Mouse (Mus musculus) forebrain, embryonic 12.5 days (tissue): ENCODE measurements at regions not wholly inside any gene's neighbourhood (a gene's known extent, or its start where the extent isn't known, plus 50 kb on each side); places are given as distances from the start of the nearest gene placed in this dataset.

Experiments
- ATAC-seq: fragments of 200-750 bp; cut with Nextera tagmentation; 2 replicates; pipeline ENCODE4 v1.8.0; 2017; ENCODE audit warnings: moderate TSS enrichment; ENCODE audit not compliant: low FRiP score
- H3K27ac ChIP-seq: fragments of 300-500 bp; sonication (generic); 2 replicates; pipeline ENCODE4 v1.5.1; 2016; ENCODE audit warnings: mild to moderate bottlenecking
- H3K27me3 ChIP-seq: fragments of 300-500 bp; sonication (generic); 2 replicates; pipeline ENCODE4 v1.6.1; 2016; ENCODE audit warnings: mild to moderate bottlenecking
- H3K36me3 ChIP-seq: fragments of 300-500 bp; sonication (generic); replicated peaks from 2 replicates; pipeline ENCODE4 v1.6.1; 2016; ENCODE audit warnings: mild to moderate bottlenecking
- H3K4me1 ChIP-seq: fragments of 300-500 bp; sonication (generic); 2 replicates; pipeline ENCODE4 v1.6.1; 2016
- H3K4me2 ChIP-seq: fragments of 300-500 bp; sonication (generic); 2 replicates; pipeline ENCODE4 v1.6.1; 2016; ENCODE audit warnings: mild to moderate bottlenecking, moderate library complexity
- H3K4me3 ChIP-seq: fragments of 300-500 bp; sonication (generic); replicated peaks from 2 replicates; pipeline ENCODE4 v1.5.1; 2016; ENCODE audit warnings: mild to moderate bottlenecking
- H3K9ac ChIP-seq: fragments of 300-500 bp; sonication (generic); 2 replicates; pipeline ENCODE4 v1.6.1; 2016; ENCODE audit warnings: mild to moderate bottlenecking
- H3K9me3 ChIP-seq: fragments of 300-500 bp; sonication (generic); 2 replicates; pipeline ENCODE4 v1.6.1; 2016
- WGBS: fragments of 180-500 bp; shearing (Covaris S2); methylation state at CpG from one replicate; pipeline ENCODE4 v1.1.7; 2016; 5-methylcytosine and 5-hydroxymethylcytosine counted together

- Histone ChIP-seq H3K27me3 (no peaks in the 10 kb centered on the region), H3K27ac (no peak overlapping the region), H3K4me1 (no peaks in the 10 kb centered on the region), H3K36me3 (no peaks in the 10 kb centered on the region), H3K4me3 (no peak overlapping the region), H3K4me2 (no peak overlapping the region), H3K9ac (no peak overlapping the region), H3K9me3 (no peaks in the 10 kb centered on the region)
- 83% methylated on average over 1 of the region's 1 CpGs for WGBS
- no peak for ATAC-seq
Measured at GRCm38 (mm10) chr3:77993700-77994099, 1292.6 kb downstream of the Rapgef2 start.

DNA sequence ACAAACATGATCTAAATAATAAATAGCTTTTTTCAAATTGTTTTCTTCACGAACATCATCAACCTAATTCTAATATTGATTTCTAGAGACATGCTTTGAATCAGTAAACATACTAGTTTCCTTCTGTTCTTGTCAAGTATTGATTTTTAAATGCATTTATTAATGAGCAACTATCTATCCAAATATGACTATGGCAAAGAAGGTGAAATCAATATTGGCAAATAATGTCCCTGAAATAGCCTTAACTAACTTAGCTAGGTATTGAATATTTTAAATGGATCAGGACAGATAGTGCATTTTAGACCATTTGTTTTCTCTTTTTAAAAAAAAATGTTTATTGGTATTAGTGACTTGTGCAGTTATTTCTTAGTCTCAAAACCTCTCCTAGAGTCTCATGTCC, 1341.5 kb downstream of the Rapgef2 start:
- ATAC-seq = no peak
- 83% methylated on average over 1 of the region's 1 CpGs for WGBS
- Histone ChIP-seq H3K9ac (no peak overlapping the region), H3K4me3 (no peak overlapping the region), H3K9me3 (no peaks in the 10 kb centered on the region), H3K36me3 (no peaks in the 10 kb centered on the region), H3K4me2 (no peak overlapping the region), H3K27me3 (no peaks in the 10 kb centered on the region), H3K4me1 (no peaks in the 10 kb centered on the region), H3K27ac (no peak overlapping the region)

- Histone ChIP-seq H3K4me2 (no peak overlapping the region), H3K36me3 (no peaks in the 10 kb centered on the region), H3K9me3 (no peaks in the 10 kb centered on the region), H3K27me3 (no peaks in the 10 kb centered on the region), H3K4me1 (no peaks in the 10 kb centered on the region), H3K4me3 (no peak overlapping the region), H3K27ac (no peak overlapping the region), H3K9ac (no peak overlapping the region)
- 87% methylated on average over 4 of the region's 4 CpGs for WGBS
- ATAC-seq = 0 out of 2 replicates have a peak, but pooled peaks have one; percentile 27
Measured at GRCm38 (mm10) chr3:77897244-77897643, 1389.1 kb downstream of the Rapgef2 start.

DNA sequence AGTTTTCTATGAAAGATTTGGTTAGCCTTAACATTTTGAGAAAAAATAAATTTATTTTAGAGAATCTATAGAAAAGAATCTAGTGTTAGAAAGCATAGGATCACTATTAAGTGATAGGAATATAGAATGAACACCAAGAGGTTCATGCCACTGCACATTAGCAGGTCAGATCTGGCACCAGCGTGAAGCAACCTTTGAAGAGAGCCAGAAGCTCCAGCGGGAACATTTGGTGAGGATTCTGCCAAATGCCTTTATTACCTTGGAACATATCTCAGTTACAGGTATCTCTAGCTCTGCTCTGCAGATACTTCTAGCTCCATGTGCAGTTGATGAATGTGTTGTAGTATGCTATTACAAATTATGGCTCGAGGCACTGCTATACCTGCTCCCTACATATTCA, 1398.7 kb downstream of the Rapgef2 start:
- Histone ChIP-seq H3K4me1 (no peaks in the 10 kb centered on the region), H3K36me3 (no peaks in the 10 kb centered on the region), H3K27me3 (no peaks in the 10 kb centered on the region), H3K9me3 (no peaks in the 10 kb centered on the region), H3K27ac (no peak overlapping the region), H3K9ac (no peak overlapping the region), H3K4me2 (no peak overlapping the region), H3K4me3 (no peak overlapping the region)
- ATAC-seq = no peak
- WGBS = 93% methylated on average over 3 of the region's 3 CpGs

GRCm38 (mm10) chr3:77848717-77849241, 1437.5 kb downstream of the Rapgef2 start:
- ATAC-seq = no peak
- Histone ChIP-seq H3K27ac (no peak overlapping the region), H3K4me3 (no peak overlapping the region), H3K9ac (no peak overlapping the region), H3K9me3 (no peaks in the 10 kb centered on the region), H3K36me3 (no peaks in the 10 kb centered on the region), H3K27me3 (no peaks in the 10 kb centered on the region), H3K4me1 (no peaks in the 10 kb centered on the region), H3K4me2 (no peak overlapping the region)
- WGBS = 74% methylated on average over 3 of the region's 3 CpGs

DNA sequence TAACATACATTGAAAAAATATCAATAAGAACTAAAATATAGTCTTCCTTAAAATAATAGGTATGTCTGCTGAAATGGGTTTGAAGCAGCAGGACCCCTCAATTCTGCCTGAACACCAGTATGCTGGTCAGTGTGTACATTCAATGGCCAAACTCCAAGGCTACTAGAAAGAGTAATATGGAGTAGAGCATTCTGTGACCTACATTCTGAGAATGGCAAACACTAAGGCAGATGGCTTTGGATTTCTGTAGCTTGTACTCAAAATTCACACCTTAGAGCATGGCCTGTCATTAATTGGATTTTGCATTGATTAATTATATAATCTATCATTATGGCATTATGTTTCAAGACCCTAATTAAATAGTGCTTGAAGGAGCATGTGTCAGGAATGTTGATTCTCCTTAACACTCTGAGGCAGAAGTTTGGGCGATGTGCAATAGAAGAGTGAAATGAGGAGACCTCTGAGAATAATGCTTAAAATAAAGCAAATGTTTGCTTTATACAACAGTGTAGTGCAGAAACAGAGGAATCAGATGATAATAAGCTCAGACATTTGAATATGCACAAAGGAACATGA, 1454.0 kb downstream of the Rapgef2 start:
- H3K4me2 ChIP-seq = no peak overlapping the region
- ATAC-seq = peak; percentile 52; the same call in 1 of the 2 replicates
- H3K9ac ChIP-seq = no peak overlapping the region
- WGBS = 40% methylated on average over 1 of the region's 1 CpGs
- H3K4me3 ChIP-seq = no peak overlapping the region
- peaks cover 3% of the 10 kb centered on the region; the same call in 1 of the 2 replicates for H3K4me1 ChIP-seq
- H3K27ac ChIP-seq = no peak overlapping the region
- no peaks in the 10 kb centered on the region for H3K9me3 ChIP-seq
- H3K36me3 ChIP-seq = no peaks in the 10 kb centered on the region
- H3K27me3 ChIP-seq = no peaks in the 10 kb centered on the region

DNA sequence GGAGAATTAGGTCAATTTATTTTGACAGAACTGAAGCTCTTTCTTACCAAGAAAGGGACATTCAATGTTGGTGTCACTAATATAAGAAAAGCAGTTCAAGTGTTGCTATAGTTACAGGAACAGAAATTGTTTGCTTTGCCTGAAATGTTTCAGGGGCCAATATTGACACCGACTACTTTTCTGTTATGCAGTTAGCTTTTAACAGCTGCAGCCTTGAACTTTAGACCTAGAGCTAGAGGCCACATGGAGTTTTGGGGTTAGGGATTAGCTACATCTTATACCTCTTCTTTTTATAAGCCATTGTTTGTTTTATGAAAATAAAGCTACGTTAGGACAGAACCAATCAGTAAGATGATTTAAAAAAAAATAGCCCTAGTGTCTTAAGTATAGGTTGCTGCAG, 1454.6 kb downstream of the Rapgef2 start:
- Histone ChIP-seq H3K27ac (no peak overlapping the region), H3K36me3 (no peaks in the 10 kb centered on the region), H3K27me3 (no peaks in the 10 kb centered on the region), H3K9me3 (no peaks in the 10 kb centered on the region), H3K4me2 (no peak overlapping the region), H3K4me3 (no peak overlapping the region), H3K9ac (no peak overlapping the region), H3K4me1 (peaks cover 3% of the 10 kb centered on the region; the same call in 1 of the 2 replicates)
- WGBS = 70% methylated on average over 2 of the region's 2 CpGs
- no peak for ATAC-seq

GRCm38 (mm10) chr3:77831256-77831655, 1455.1 kb downstream of the Rapgef2 start:
- 67% methylated on average over 4 of the region's 4 CpGs for WGBS
- Histone ChIP-seq H3K27me3 (no peaks in the 10 kb centered on the region), H3K27ac (no peak overlapping the region), H3K9ac (no peak overlapping the region), H3K4me3 (no peak overlapping the region), H3K36me3 (no peaks in the 10 kb centered on the region), H3K9me3 (no peaks in the 10 kb centered on the region), H3K4me2 (no peak overlapping the region), H3K4me1 (peaks cover 3% of the 10 kb centered on the region; the same call in 1 of the 2 replicates)
- no peak for ATAC-seq

DNA sequence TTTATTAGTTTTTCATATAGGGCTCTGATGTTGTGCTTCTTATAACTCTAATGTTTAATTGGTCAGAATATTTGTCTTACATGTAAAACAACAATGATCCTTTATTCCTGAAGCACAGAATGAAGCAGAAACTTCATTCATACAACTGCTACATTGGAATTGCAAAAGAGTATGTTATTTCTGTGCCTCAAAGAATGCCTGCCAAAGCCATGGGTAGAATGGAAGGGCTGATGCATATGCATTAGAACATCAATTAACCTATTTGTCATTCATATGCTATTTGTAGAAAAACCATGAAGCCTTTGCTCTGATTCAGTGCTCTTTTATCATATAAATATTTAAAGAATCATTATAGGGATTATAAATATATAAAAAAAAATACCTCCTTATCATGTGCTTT, 1456.1 kb downstream of the Rapgef2 start:
- Histone ChIP-seq H3K9ac (no peak overlapping the region), H3K27ac (no peak overlapping the region), H3K4me2 (no peak overlapping the region), H3K9me3 (no peaks in the 10 kb centered on the region), H3K36me3 (no peaks in the 10 kb centered on the region), H3K27me3 (no peaks in the 10 kb centered on the region), H3K4me3 (no peak overlapping the region), H3K4me1 (peaks cover 3% of the 10 kb centered on the region; the same call in 1 of the 2 replicates)
- ATAC-seq = no peak

DNA sequence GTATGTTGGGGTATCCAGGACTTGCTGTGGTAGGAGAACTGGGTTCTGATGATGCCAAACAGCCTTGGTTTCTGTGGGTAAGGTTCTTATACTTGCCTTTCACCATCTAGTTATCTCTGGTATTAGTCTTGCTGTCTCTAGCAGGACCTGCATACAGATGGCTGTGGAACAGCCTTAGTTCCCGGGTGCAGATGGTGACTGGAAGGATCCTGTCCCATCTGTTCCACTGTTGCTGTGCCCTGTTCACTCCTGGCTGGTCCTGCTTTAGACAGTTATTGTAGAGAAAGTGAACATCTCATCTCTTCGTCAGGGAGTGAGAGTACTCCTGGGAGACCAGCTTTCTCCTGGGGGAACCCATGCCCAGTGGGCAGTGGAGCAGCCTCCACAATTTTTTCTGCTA, 1485.5 kb downstream of the Rapgef2 start:
- no peak overlapping the region for H3K9ac ChIP-seq
- no peak for ATAC-seq
- 81% methylated on average over 2 of the region's 2 CpGs for WGBS

DNA sequence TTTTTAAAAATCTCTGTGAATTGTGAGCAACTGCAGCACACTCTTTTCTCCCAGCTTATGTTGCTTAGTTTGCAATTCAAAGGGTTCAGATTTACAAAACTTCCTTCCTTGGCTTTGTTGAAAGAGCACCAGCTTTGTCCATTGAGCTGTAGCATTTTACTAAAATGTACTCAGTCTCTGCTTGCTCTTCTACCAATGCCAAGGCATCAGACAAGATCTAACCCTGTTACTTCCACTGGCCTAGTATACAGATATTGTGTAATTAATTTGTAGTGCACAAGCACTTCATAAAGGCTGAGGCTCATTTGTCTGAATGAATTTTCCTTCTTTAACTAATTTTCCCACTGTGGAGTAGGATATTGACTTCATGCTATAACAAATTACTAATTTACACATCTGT, 1504.5 kb downstream of the Rapgef2 start:
- ATAC-seq = no peak
- H3K9me3 ChIP-seq = no peaks in the 10 kb centered on the region
- no peaks in the 10 kb centered on the region for H3K4me1 ChIP-seq
- H3K36me3 ChIP-seq = no peaks in the 10 kb centered on the region
- H3K27ac ChIP-seq = no peak overlapping the region
- no peak overlapping the region for H3K9ac ChIP-seq
- no peaks in the 10 kb centered on the region for H3K27me3 ChIP-seq
- no peak overlapping the region for H3K4me2 ChIP-seq
- H3K4me3 ChIP-seq = no peak overlapping the region

More for the DNA sequence above, 1485.5 kb downstream of the Rapgef2 start:
- H3K9me3 ChIP-seq = no peaks in the 10 kb centered on the region
- no peak overlapping the region for H3K4me2 ChIP-seq
- H3K4me3 ChIP-seq = no peak overlapping the region
- H3K27ac ChIP-seq = no peak overlapping the region
- H3K36me3 ChIP-seq = no peaks in the 10 kb centered on the region
- H3K27me3 ChIP-seq = no peaks in the 10 kb centered on the region
- H3K4me1 ChIP-seq = no peaks in the 10 kb centered on the region

GRCm38 (mm10) chr3:77781332-77781731, 1505.0 kb downstream of the Rapgef2 start:
- Histone ChIP-seq H3K27ac (no peak overlapping the region), H3K4me1 (no peaks in the 10 kb centered on the region), H3K4me2 (no peak overlapping the region), H3K9me3 (no peaks in the 10 kb centered on the region), H3K9ac (no peak overlapping the region), H3K36me3 (no peaks in the 10 kb centered on the region), H3K27me3 (no peaks in the 10 kb centered on the region), H3K4me3 (no peak overlapping the region)
- no peak for ATAC-seq

DNA sequence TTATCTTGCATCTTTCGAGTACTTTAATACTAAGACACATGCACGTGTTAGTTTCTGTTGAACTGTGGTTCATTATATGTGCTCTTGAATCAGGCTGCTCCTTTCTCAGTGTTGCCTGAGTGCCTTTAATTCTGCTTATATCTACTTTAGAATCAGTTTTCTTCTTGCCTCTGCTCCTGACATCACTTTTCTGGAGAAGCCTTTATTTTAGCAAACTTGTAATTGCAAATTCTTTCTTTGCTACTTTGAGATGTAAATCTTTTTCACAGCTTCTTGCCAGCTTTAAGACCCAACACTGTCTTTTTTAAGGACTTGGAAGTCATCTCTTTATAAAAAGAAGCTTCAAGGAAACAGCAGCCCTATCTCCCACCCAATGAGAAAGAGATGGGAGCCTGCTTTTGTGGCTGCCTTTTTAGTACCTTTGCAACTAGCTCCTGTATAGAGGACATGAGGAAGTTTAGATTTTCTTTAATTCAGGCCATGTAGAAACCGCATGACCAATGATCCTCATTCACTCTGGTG, 1527.4 kb downstream of the Rapgef2 start:
- no peaks in the 10 kb centered on the region for H3K9me3 ChIP-seq
- H3K4me1 ChIP-seq = no peaks in the 10 kb centered on the region
- no peak overlapping the region for H3K9ac ChIP-seq
- H3K4me2 ChIP-seq = no peak overlapping the region
- no peak for ATAC-seq
- H3K36me3 ChIP-seq = no peaks in the 10 kb centered on the region
- WGBS = 81% methylated on average over 3 of the region's 3 CpGs
- no peaks in the 10 kb centered on the region for H3K27me3 ChIP-seq
- H3K4me3 ChIP-seq = no peak overlapping the region
- H3K27ac ChIP-seq = no peak overlapping the region
